Mouse (Mus musculus) lung, adult 2 months (tissue): ENCODE data around the gene Sema6b. TPM values are rescaled to one million over a fixed set of nuclear protein-coding genes. Genes with fewer than 3 reads are reported as not detected.

Experiments
- DNase-seq: peaks from one replicate; pipeline ENCODE4 v3.0.0; 2022
- H3K4me1 ChIP-seq: fragments of 200-500 bp; 2 replicates; pipeline ENCODE4 v1.6.1; 2011; ENCODE audit warnings: low read length; ENCODE audit not compliant: control insufficient read depth, insufficient read depth
- H3K4me3 ChIP-seq: fragments of 200-500 bp; replicated peaks from 2 replicates; pipeline ENCODE3; 2011; ENCODE audit warnings: low read depth, mild to moderate bottlenecking, control low read depth, low read length; ENCODE audit errors: extremely low read depth
- CTCF ChIP-seq: fragments of 200-500 bp; IDR thresholded peaks from 2 replicates; pipeline ENCODE4 v1.5.1; 2011; ENCODE audit warnings: mild to moderate bottlenecking, low read length, control low read depth; ENCODE audit not compliant: insufficient read depth
- POLR2A ChIP-seq: fragments of 200-500 bp; IDR thresholded peaks from 2 replicates; pipeline ENCODE4 v1.6.1; 2011; ENCODE audit warnings: low read depth, mild to moderate bottlenecking, control low read depth, low read length, borderline replicate concordance; ENCODE audit errors: extremely low read depth
- WGBS: fragments of 180-500 bp; shearing (Covaris S2); methylation state at CpG from one replicate; pipeline ENCODE4 v1.1.7; 2018; 5-methylcytosine and 5-hydroxymethylcytosine counted together
- polyA plus RNA-seq: library from polyadenylated mRNA; depleted of rRNA; stranded (reverse); fragments of >200 nt; gene quantifications from 2 replicates; pipeline ENCODE4 v1.2.3, GENCODE M21; 2012; rRNA removed

Sema6b gene
- polyA plus RNA-seq: 12.5 and 21.2 TPM in 2 replicates

- Histone ChIP-seq H3K4me1 (no peaks in the 10 kb centered on the region), H3K4me3 (peak within 1 kb of the TSS; percentile 63)
- DNase-seq: peak; percentile 46
- 2% methylated on average over 78 of the region's 79 CpGs for WGBS
- TF ChIP-seq CTCF (no peak), POLR2A (no peak)
Observed at GRCm38 (mm10) chr17:56139858-56140595, at the start of gene Sema6b. Sema6b (minus strand) TSS chr17:56140343.

GRCm38 (mm10) chr17:56185281-56186141 is 45.4 kb upstream of the Sema6b start:
- 38% methylated on average over 11 of the region's 11 CpGs for WGBS
- DNase-seq: no peak
- Histone ChIP-seq H3K4me1 (peaks cover 8% of the 10 kb centered on the region), H3K4me3 (no peak overlapping the region)
- no peak for TF ChIP-seq CTCF

GRCm38 (mm10) chr17:56183658-56184103 is 43.5 kb upstream of the Sema6b start, which contains the start of gene Mydgf:
Mydgf (minus strand) TSS chr17:56183920.
- Histone ChIP-seq H3K4me1 (peaks cover 8% of the 10 kb centered on the region), H3K4me3 (peak within 1 kb of the TSS; percentile 75)
- TF ChIP-seq POLR2A (peak; percentile 69; the same call in 1 of the 2 replicates), CTCF (no peak)
- under 1% methylated on average over 47 of the region's 47 CpGs for WGBS
- DNase-seq: peak; percentile 96

GRCm38 (mm10) chr17:56182975-56183657 is 43.0 kb upstream of the Sema6b start:
- under 1% methylated on average over 14 of the region's 14 CpGs for WGBS
- peaks cover 8% of the 10 kb centered on the region for H3K4me1 ChIP-seq
- no peak for DNase-seq
- peak overlapping the region; percentile 75 for H3K4me3 ChIP-seq
- no peak for TF ChIP-seq POLR2A
- TF ChIP-seq CTCF: no peak

GRCm38 (mm10) chr17:56175416-56175815 is 35.3 kb upstream of the Sema6b start:
- no peak for TF ChIP-seq POLR2A
- no peak for TF ChIP-seq CTCF
- Histone ChIP-seq H3K4me1 (no peaks in the 10 kb centered on the region), H3K4me3 (no peak overlapping the region)
- DNase-seq: no peak
- WGBS: 94% methylated on average over 3 of the region's 3 CpGs

- WGBS: 66% methylated on average over 10 of the region's 10 CpGs
- DNase-seq: no peak
- no peaks in the 10 kb centered on the region for H3K4me1 ChIP-seq
- no peak for TF ChIP-seq POLR2A
- no peak for TF ChIP-seq CTCF
- H3K4me3 ChIP-seq: no peak overlapping the region
Observed at GRCm38 (mm10) chr17:56173401-56174046, 33.4 kb upstream of the Sema6b start.

- WGBS: 88% methylated on average over 17 of the region's 17 CpGs
- DNase-seq: no peak
- H3K4me1 ChIP-seq: no peaks in the 10 kb centered on the region
- H3K4me3 ChIP-seq: no peak overlapping the region
- no peak for TF ChIP-seq CTCF
- no peak for TF ChIP-seq POLR2A
Observed at GRCm38 (mm10) chr17:56171881-56172280, 31.7 kb upstream of the Sema6b start.

- Histone ChIP-seq H3K4me1 (no peaks in the 10 kb centered on the region), H3K4me3 (no peak overlapping the region)
- TF ChIP-seq POLR2A (no peak), CTCF (no peak)
- 54% methylated on average over 9 of the region's 9 CpGs for WGBS
- DNase-seq: no peak
Observed at GRCm38 (mm10) chr17:56171456-56171855, 31.3 kb upstream of the Sema6b start.

- no peak for TF ChIP-seq CTCF
- no peak for TF ChIP-seq POLR2A
- H3K4me1 ChIP-seq: no peaks in the 10 kb centered on the region
- 52% methylated on average over 10 of the region's 10 CpGs for WGBS
- H3K4me3 ChIP-seq: no peak overlapping the region
- DNase-seq: no peak
Observed at GRCm38 (mm10) chr17:56170636-56171035, 30.5 kb upstream of the Sema6b start.
